Mouse (Mus musculus): ENCODE results near the gene Uqcrc2. TPM values are rescaled to one million over a fixed set of nuclear protein-coding genes. Genes with fewer than 3 reads are reported as not detected.

Uqcrc2 gene
- polyA plus RNA-seq, 1 experiment = 21.4 TPM

DNA sequence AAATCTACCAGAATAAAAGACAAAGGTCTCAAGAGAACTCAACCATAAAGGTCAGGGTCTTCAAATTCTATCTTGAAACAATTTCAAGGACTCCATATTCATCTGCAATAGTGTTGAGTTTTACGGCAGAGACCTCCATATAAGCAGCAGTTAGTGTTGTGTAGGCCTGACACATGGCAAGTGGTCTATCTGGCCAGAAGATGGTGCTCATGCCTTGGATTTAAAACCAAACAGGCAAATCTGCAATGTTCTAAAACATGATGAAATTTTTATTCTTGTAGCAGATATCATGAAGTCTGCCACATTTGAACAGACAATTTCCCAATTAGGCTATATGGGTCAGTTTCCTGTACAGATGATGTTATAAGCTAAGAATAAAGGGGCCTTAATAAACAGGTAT is 2.5 kb upstream of the Uqcrc2 start:
- Histone ChIP-seq H3K4me1 (ENCODE audit: control insufficient read depth, insufficient read depth, insufficient read length) (0 out of 2 replicates have a peak, but pooled peaks cover 2% of the 10 kb centered on the region), H3K27me3 (ENCODE audit: control insufficient read depth, insufficient read depth, low read length) (no peaks in the 10 kb centered on the region), H3K36me3 (ENCODE audit: control insufficient read depth, insufficient read depth, low read length) (peaks cover under 1% of the 10 kb centered on the region; the same call in 1 of the 2 replicates), H3K4me3 (ENCODE audit: extremely low read depth, insufficient read depth, insufficient read length) (no peak overlapping the region), H3K27ac (ENCODE audit: insufficient read depth, low read length) (no peak overlapping the region)
- TF ChIP-seq CTCF (IDR thresholded peaks at IDR 0.05; ENCODE audit: extremely low read depth, insufficient read depth, insufficient read length, insufficient replicate concordance) (no peak), POLR2A (IDR thresholded peaks at IDR 0.05; ENCODE audit: low read depth, low read length) (no peak)
- DNase-seq (ENCODE audit: low read depth in 1 of 2, low spot score in 2 of 2) = no peak
- 35% methylated on average over 1 of the region's 1 CpGs for WGBS

DNA sequence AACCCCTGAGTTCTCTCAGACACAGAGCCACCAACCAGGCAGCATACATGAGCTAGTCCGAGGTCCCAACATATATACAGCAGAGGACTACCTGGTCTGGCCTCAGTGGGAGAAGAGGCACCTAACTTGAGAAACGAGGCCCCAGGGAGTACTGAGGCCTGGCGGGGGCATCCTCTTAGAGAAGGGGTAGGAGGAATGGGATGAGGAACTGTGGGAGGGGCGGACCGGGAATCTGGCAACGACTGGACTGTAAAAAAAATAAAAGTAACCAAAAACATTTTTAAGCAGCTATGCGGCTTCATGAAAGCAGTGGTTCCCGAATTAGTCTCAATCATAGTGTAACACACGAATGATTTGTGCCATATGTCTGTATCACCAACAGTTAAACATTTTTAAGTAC is 675 bp upstream of the Uqcrc2 start:
- 9% methylated on average over 9 of the region's 9 CpGs for WGBS
- H3K36me3 ChIP-seq (ENCODE audit: control insufficient read depth, insufficient read depth, low read length) = peaks cover 9% of the 10 kb centered on the region
- DNase-seq (ENCODE audit: low read depth in 1 of 2, low spot score in 2 of 2) = no peak
- no peak overlapping the region for H3K27ac ChIP-seq (ENCODE audit: insufficient read depth, low read length)
- no peak for TF ChIP-seq CTCF (IDR thresholded peaks at IDR 0.05; ENCODE audit: extremely low read depth, insufficient read depth, insufficient read length, insufficient replicate concordance)
- H3K4me1 ChIP-seq (ENCODE audit: control insufficient read depth, insufficient read depth, insufficient read length) = 0 out of 2 replicates have a peak, but pooled peaks cover 2% of the 10 kb centered on the region
- no peaks in the 10 kb centered on the region for H3K27me3 ChIP-seq (ENCODE audit: control insufficient read depth, insufficient read depth, low read length)
- H3K4me3 ChIP-seq (ENCODE audit: extremely low read depth, insufficient read depth, insufficient read length) = peak overlapping the region; percentile 88

DNA sequence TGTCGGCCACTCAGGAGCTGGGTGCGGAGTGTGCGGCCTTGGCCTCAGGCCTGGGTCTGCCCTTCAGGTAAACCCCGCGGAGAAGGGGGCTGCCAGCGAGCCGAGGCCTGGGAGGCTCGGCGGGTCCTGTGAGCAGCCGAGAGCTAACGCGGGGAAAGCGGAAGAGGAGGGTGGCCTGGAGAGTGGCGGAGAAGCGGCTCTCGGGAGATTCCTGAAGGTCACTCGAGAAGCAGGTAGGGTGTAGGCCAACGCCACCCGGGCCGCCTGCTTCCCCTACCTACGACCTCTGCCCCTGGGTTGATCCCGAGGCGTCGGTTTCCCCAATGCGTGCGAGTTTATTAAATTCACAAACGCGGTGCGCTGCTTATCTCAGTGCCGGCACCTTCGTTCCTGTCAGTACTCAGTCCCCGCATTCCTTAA is 396 bp downstream of the Uqcrc2 start:
- under 1% methylated on average over 32 of the region's 32 CpGs for WGBS
- H3K36me3 ChIP-seq (ENCODE audit: control insufficient read depth, insufficient read depth, low read length) = peaks cover 15% of the 10 kb centered on the region
- H3K27ac ChIP-seq (ENCODE audit: insufficient read depth, low read length) = peak overlapping the region; percentile 79
- H3K4me3 ChIP-seq (ENCODE audit: extremely low read depth, insufficient read depth, insufficient read length) = peak overlapping the region; percentile 88
- 0 out of 2 replicates have a peak, but pooled peaks cover 2% of the 10 kb centered on the region for H3K4me1 ChIP-seq (ENCODE audit: control insufficient read depth, insufficient read depth, insufficient read length)
- TF ChIP-seq CTCF (IDR thresholded peaks at IDR 0.05; ENCODE audit: extremely low read depth, insufficient read depth, insufficient read length, insufficient replicate concordance) = no peak
- TF ChIP-seq POLR2A (IDR thresholded peaks at IDR 0.05; ENCODE audit: low read depth, low read length) = no peak
- no peaks in the 10 kb centered on the region for H3K27me3 ChIP-seq (ENCODE audit: control insufficient read depth, insufficient read depth, low read length)
- no peak for DNase-seq (ENCODE audit: low read depth in 1 of 2, low spot score in 2 of 2)

DNA sequence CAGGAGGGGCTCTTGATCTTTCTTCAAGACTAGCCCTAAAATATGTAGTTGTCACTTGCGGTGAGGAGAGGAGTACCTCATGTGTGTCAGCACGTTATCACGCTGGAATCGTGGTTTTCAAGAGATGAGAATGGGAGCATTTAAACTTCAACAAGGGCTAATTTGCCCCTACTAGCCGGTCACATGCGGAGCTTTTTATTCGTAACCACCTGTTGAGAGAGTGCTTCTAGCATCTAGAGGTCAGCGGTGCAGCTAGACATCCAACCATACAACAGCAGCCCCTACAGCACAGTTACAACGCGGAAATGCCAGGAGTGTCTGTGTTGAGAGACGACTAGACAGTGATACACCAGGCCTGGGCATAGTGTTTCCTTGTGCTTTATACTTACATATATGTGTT is 845 bp downstream of the Uqcrc2 start:
- no peak for DNase-seq (ENCODE audit: low read depth in 1 of 2, low spot score in 2 of 2)
- peak overlapping the region; percentile 79; the same call in 1 of the 2 replicates for H3K27ac ChIP-seq (ENCODE audit: insufficient read depth, low read length)
- peak overlapping the region; percentile 88 for H3K4me3 ChIP-seq (ENCODE audit: extremely low read depth, insufficient read depth, insufficient read length)
- H3K4me1 ChIP-seq (ENCODE audit: control insufficient read depth, insufficient read depth, insufficient read length) = 0 out of 2 replicates have a peak, but pooled peaks cover 2% of the 10 kb centered on the region
- H3K36me3 ChIP-seq (ENCODE audit: control insufficient read depth, insufficient read depth, low read length) = peaks cover 15% of the 10 kb centered on the region
- no peaks in the 10 kb centered on the region for H3K27me3 ChIP-seq (ENCODE audit: control insufficient read depth, insufficient read depth, low read length)
- no peak for TF ChIP-seq POLR2A (IDR thresholded peaks at IDR 0.05; ENCODE audit: low read depth, low read length)
- no peak for TF ChIP-seq CTCF (IDR thresholded peaks at IDR 0.05; ENCODE audit: extremely low read depth, insufficient read depth, insufficient read length, insufficient replicate concordance)
- under 1% methylated on average over 11 of the region's 11 CpGs for WGBS

DNA sequence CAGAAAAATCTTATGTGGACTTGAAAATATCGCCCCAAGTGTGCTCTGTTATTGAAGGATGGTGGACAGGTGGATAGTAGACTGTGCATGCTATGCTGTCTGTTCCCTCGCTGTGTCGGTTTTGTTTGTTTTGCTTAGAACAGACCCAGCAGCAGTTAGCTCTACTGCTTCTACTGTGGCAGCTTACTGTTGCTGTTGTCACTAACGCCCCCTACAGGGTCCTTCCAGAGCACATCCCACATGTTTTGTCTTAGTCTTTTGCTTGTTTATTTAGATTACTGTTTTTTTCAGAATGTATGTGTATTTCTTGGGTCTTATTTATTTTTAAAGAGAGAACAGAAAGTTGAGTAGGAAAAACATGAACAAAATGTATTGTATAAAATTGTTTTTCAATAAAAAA is 8.2 kb downstream of the Uqcrc2 start:
- H3K4me3 ChIP-seq (ENCODE audit: extremely low read depth, insufficient read depth, insufficient read length) = no peak overlapping the region
- H3K36me3 ChIP-seq (ENCODE audit: control insufficient read depth, insufficient read depth, low read length) = peaks cover 47% of the 10 kb centered on the region
- no peaks in the 10 kb centered on the region for H3K4me1 ChIP-seq (ENCODE audit: control insufficient read depth, insufficient read depth, insufficient read length)
- H3K27ac ChIP-seq (ENCODE audit: insufficient read depth, low read length) = no peak overlapping the region
- no peaks in the 10 kb centered on the region for H3K27me3 ChIP-seq (ENCODE audit: control insufficient read depth, insufficient read depth, low read length)
- DNase-seq (ENCODE audit: low read depth in 1 of 2, low spot score in 2 of 2) = no peak
- TF ChIP-seq CTCF (IDR thresholded peaks at IDR 0.05; ENCODE audit: extremely low read depth, insufficient read depth, insufficient read length, insufficient replicate concordance) (no peak), POLR2A (IDR thresholded peaks at IDR 0.05; ENCODE audit: low read depth, low read length) (no peak)
- WGBS = 88% methylated on average over 4 of the region's 4 CpGs

DNA sequence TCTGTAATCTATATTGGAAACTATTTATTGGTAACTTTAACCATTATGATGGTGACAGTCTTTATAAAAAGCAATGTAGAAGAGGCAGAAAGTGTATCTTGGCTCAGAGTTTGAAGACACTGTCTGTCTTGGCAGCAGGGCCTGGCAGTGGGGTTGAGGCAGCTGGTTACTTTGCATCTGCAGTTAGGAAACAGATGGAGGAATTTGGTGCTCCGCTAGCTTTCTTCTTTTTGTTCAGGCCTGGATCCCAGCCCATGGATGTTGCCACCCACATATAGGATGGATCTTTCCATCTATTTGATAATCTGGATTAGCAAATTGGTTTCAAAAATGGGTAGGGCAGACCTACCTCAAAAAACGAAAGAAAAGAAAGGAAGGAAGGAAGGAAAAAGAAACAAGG is 12.9 kb downstream of the Uqcrc2 start:
- Histone ChIP-seq H3K27ac (ENCODE audit: insufficient read depth, low read length) (no peak overlapping the region), H3K27me3 (ENCODE audit: control insufficient read depth, insufficient read depth, low read length) (no peaks in the 10 kb centered on the region)
- 79% methylated on average over 2 of the region's 2 CpGs for WGBS

DNA sequence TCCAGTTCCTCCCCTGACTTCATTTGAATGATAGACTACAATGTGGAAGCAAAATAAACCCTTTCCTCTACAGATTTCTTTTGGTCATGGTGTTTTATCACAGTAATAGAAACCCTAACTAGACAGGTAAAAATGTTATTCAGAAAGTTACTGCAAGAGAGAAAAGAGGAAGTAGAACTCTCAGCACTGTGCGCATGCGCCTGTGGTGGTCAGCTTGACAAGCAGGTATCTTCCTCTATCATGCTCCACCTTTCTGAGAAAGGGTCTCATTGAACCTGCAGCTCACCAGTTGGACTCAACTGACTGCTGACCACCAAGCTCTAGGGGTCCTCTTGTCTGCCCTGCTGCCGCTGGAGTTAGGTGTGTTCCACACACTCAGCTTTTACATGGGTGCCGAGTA is 27.1 kb downstream of the Uqcrc2 start:
- TF ChIP-seq CTCF (IDR thresholded peaks at IDR 0.05; ENCODE audit: extremely low read depth, insufficient read depth, insufficient read length, insufficient replicate concordance) = no peak
- no peak for TF ChIP-seq POLR2A (IDR thresholded peaks at IDR 0.05; ENCODE audit: low read depth, low read length)
- Histone ChIP-seq H3K27ac (ENCODE audit: insufficient read depth, low read length) (no peak overlapping the region), H3K4me1 (ENCODE audit: control insufficient read depth, insufficient read depth, insufficient read length) (peaks cover 2% of the 10 kb centered on the region; the same call in 1 of the 2 replicates), H3K36me3 (ENCODE audit: control insufficient read depth, insufficient read depth, low read length) (peaks cover 21% of the 10 kb centered on the region), H3K4me3 (ENCODE audit: extremely low read depth, insufficient read depth, insufficient read length) (no peak overlapping the region), H3K27me3 (ENCODE audit: control insufficient read depth, insufficient read depth, low read length) (no peaks in the 10 kb centered on the region)
- 55% methylated on average over 4 of the region's 4 CpGs for WGBS
- DNase-seq (ENCODE audit: low read depth in 1 of 2, low spot score in 2 of 2) = peak; percentile 45 to 61

More for the DNA sequence above, 12.9 kb downstream of the Uqcrc2 start:
- H3K4me1 ChIP-seq (ENCODE audit: control insufficient read depth, insufficient read depth, insufficient read length) = no peaks in the 10 kb centered on the region
- no peak overlapping the region for H3K4me3 ChIP-seq (ENCODE audit: extremely low read depth, insufficient read depth, insufficient read length)
- TF ChIP-seq CTCF (IDR thresholded peaks at IDR 0.05; ENCODE audit: extremely low read depth, insufficient read depth, insufficient read length, insufficient replicate concordance) (no peak), POLR2A (IDR thresholded peaks at IDR 0.05; ENCODE audit: low read depth, low read length) (no peak)
- peaks cover 56% of the 10 kb centered on the region for H3K36me3 ChIP-seq (ENCODE audit: control insufficient read depth, insufficient read depth, low read length)
- DNase-seq (ENCODE audit: low read depth in 1 of 2, low spot score in 2 of 2) = no peak

Measured in spleen, adult 2 months (tissue).